Mouse (Mus musculus) c-Kit-positive CD71-positive TER-119-negative erythroid progenitor cells, embryonic 14.5 days (primary cell): Measurements from ENCODE around the gene Nr2c1.
A peak's percentile ranks its signal among the peaks of the same experiment; 100 is the strongest.

Source experiments
- DNase-seq: peaks from one replicate; pipeline ENCODE4 v3.0.0-alpha.2; 2013; ENCODE audit warnings: low read depth

The Nr2c1 gene

GRCm38 (mm10) chr10:94140227-94140931 is 7.4 kb upstream of the Nr2c1 start:
- DNase-seq, result no peak

DNA sequence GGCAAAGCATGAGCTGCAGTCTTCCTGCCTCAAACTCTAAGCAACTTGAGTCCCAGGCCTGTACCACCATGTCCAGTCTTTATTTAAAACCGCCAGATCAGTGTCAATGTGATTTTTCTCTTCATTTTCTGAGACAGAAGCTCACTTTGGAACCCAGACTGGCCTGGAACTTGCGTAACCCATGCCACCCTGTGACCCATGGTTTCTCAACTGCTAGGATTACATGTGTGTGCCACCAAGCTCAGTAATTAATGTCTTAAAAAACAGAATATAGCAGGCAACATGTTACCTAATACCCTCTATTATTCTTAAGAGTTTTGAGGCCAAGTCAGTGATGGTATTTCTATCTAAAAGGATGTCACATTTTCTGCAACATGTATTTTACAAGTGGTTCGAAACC is 5.4 kb upstream of the Nr2c1 start:
- no peak for DNase-seq

- no peak for DNase-seq
Observed at GRCm38 (mm10) chr10:94144581-94144980, 3.2 kb upstream of the Nr2c1 start.

- DNase-seq, result peak; percentile 31
Observed at GRCm38 (mm10) chr10:94147391-94147755, 450 bp upstream of the Nr2c1 start.

GRCm38 (mm10) chr10:94151488-94151887 is 3.7 kb downstream of the Nr2c1 start:
- no peak for DNase-seq

DNA sequence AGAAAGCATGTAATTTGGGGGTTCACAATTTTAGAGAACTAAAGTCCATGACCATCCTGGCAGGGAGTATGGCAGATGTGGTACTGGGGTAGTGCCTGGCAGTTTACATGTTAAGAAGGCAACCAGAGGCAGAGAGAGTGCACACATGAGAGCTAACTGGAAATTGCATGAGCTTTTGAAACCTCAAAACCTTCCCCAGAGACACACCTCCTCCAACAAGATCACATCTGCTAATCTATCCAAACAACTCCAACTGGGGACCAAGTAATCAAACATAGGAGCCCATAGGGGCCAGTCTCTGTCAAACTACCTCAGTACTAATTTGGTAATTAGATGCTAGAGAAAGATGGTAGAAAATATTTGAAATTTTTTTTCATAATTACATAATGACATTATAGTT is 6.0 kb downstream of the Nr2c1 start:
- DNase-seq, result no peak

- DNase-seq, result no peak
Observed at GRCm38 (mm10) chr10:94158962-94159361, 11.1 kb downstream of the Nr2c1 start.

- DNase-seq, result no peak
Observed at GRCm38 (mm10) chr10:94159406-94159805, 11.6 kb downstream of the Nr2c1 start.

GRCm38 (mm10) chr10:94161051-94161765 is 13.4 kb downstream of the Nr2c1 start:
- no peak for DNase-seq

- DNase-seq, result no peak
Observed at GRCm38 (mm10) chr10:94162031-94162430, 14.2 kb downstream of the Nr2c1 start.

DNA sequence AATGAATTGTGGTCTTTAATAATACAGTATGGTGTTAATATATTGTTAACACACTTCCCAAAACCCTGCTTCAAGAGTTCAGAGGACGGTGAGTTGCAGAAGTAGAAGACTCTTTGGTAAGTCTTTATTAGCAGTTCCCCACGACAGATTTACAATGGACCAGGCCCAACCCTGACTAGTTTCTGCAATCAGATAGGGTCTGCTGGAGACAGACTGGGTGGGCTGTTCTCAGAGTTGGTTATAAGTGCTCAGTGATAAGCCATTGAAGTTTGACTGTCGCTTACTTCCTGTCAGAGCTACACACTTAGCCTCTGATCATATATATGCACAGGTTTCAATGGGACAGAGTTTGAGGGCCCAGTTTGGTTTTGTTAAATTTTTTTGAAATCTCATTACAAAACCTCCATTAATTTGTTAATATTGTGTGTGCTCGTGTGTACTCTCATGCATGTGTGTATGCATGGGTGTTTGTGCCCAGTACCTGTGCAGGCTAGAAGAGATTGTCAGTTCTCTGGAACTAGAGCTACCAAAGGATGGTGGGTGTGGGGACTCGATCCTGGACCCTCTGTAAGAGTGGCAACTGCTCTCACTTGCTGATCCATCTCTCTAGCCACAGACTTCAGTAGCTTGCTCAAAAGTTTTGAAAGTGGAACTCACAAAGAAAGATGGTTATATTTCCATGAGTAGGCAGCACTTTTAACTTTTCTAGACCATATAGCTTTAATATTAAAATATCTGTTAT is 16.5 kb downstream of the Nr2c1 start:
- peak; percentile 35 for DNase-seq

- DNase-seq, result no peak
Observed at GRCm38 (mm10) chr10:94165426-94165825, 17.6 kb downstream of the Nr2c1 start.

GRCm38 (mm10) chr10:94167051-94167750 is 19.4 kb downstream of the Nr2c1 start:
- no peak for DNase-seq

- no peak for DNase-seq
Observed at GRCm38 (mm10) chr10:94171440-94172130, 23.8 kb downstream of the Nr2c1 start.

DNA sequence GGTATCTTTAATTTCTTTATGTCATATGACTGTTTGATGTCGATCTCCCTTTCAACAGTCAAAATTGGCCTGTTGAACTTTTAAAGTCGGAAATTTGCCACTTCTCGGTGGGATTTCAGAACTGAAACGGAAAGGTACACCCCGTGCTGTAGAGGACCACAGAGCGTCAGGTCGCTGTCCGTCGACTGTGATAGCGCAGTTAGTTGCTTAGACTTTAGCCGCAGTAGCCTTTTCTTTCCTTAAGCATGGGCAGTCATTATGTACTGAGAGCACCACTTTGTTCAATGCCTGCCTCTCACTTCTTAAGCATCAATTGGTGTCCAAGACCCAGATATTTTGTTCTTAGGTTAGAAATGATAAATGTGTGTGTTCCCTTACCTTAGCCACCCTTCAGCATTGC is 24.3 kb downstream of the Nr2c1 start:
- DNase-seq, result no peak

DNA sequence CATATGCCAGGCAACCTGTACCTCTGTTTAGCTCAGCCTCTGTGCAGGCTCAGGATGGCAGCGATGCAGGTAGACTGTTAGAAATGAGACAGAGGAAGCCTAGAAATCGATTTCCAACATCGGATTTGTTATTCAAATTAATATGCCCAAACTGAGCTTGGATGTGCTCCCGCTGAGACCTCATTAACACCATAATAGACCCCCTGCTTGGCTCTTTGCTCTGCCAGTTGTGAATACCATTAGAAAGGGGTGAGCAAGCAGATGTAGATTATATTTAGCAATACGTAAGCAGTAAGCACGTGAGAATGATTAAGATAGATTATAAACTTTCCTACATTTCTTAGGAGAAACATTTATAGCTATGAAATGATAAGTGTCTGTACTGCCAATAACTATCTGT is 24.9 kb downstream of the Nr2c1 start:
- no peak for DNase-seq

GRCm38 (mm10) chr10:94174652-94175051 is 26.8 kb downstream of the Nr2c1 start:
- DNase-seq, result no peak

- no peak for DNase-seq
Observed at GRCm38 (mm10) chr10:94183199-94183598, 35.4 kb downstream of the Nr2c1 start.

GRCm38 (mm10) chr10:94198482-94199405 is 50.9 kb downstream of the Nr2c1 start, which contains the start of gene Ndufa12:
TSS of gene Ndufa12 (plus strand) at chr10:94198720.
- DNase-seq, result peak; percentile 90

- no peak for DNase-seq
Observed at GRCm38 (mm10) chr10:94204973-94205372, 57.1 kb downstream of the Nr2c1 start.
